Mouse (Mus musculus): ENCODE data around the gene Pgm2l1. TPM values are rescaled to one million over a fixed set of nuclear protein-coding genes. Genes with fewer than 3 reads are reported as not detected.

The Pgm2l1 gene
- 9.5 and 10.3 TPM in 2 replicates for polyA plus RNA-seq (2015; fragmentation: Nextera tagmentation; extraction: Ambion mirVana)

GRCm38 (mm10) chr7:100227158-100227875 is at the start of gene Pgm2l1:
TSS of gene Pgm2l1 (plus strand) at chr7:100227394.
- no peaks in the 10 kb centered on the region for H3K27me3 ChIP-seq
- H3K4me1 ChIP-seq, result peaks cover 12% of the 10 kb centered on the region
- peak within 1 kb of the TSS; percentile 85 for H3K27ac ChIP-seq
- no peaks in the 10 kb centered on the region for H3K36me3 ChIP-seq (ENCODE audit: poor library complexity, severe bottlenecking)
- peak within 1 kb of the TSS; percentile 94 for H3K9ac ChIP-seq
- ATAC-seq, result peak; percentile 99
- peak within 1 kb of the TSS; percentile 88 for H3K4me3 ChIP-seq
- WGBS, result under 1% methylated on average over 71 of the region's 72 CpGs
- no peaks in the 10 kb centered on the region for H3K9me3 ChIP-seq (replicated peaks)
- H3K4me2 ChIP-seq, result peak within 1 kb of the TSS; percentile 96

DNA sequence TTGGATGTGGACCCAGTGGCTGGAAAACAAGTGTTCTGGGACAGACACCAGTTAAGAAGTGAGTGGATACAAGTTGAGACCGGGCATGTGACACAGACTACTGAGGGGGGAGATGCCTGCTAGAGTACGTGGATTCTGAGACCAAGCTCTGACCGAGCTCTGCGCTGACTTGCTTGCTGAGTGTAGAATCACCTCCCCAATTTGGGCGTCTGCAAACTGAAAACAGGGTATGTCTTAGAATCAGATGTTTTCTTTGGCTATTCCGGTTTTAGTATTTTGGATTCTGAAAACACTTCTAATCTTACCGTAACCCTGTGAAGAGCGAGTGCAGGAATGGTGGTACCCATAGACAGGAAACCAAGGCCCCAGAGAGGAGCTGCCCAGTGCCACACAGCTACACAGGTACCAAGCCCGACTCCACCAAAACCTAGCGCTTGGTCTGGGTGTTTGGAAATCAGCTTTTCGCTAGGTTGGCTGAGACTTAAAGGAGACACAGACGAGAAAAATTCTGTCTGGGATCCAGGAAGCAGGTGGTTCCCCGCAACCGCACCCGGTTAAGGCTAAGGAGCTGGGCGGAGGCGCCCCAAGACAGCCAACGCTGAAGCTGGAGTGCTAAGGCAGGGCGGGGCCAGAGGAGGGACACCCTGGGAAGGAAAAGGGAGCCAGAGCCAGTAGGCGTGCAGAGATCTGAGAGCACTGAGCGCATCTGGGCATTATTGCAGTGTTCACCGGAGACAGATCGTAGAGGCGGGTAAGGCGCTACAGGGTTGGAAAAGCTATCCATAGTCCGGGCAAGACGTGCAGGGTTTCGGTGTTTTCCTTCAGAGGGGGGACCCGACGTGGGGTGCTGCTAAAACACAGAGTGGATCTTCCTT is 48.9 kb upstream of the Pgm2l1 start:
- Histone ChIP-seq H3K9ac (peak overlapping the region; percentile 47), H3K27ac (no peak overlapping the region)

GRCm38 (mm10) chr7:100178891-100179233 is 48.3 kb upstream of the Pgm2l1 start:
- peaks cover 52% of the 10 kb centered on the region for H3K27me3 ChIP-seq
- H3K9ac ChIP-seq, result peak overlapping the region; percentile 47; the same call in 1 of the 2 replicates
- H3K9me3 ChIP-seq (replicated peaks), result no peaks in the 10 kb centered on the region
- H3K4me3 ChIP-seq, result peak overlapping the region; percentile 35
- H3K4me1 ChIP-seq, result peaks cover 12% of the 10 kb centered on the region
- H3K4me2 ChIP-seq, result peak overlapping the region; percentile 63
- ATAC-seq, result no peak
- no peak overlapping the region for H3K27ac ChIP-seq
- WGBS, result 2% methylated on average over 15 of the region's 15 CpGs
- no peaks in the 10 kb centered on the region for H3K36me3 ChIP-seq (ENCODE audit: poor library complexity, severe bottlenecking)

More for the DNA sequence above, 48.9 kb upstream of the Pgm2l1 start:
- H3K27me3 ChIP-seq, result peaks cover 52% of the 10 kb centered on the region
- ATAC-seq, result 0 out of 2 replicates have a peak, but pooled peaks have one; percentile 33
- H3K36me3 ChIP-seq (ENCODE audit: poor library complexity, severe bottlenecking), result no peaks in the 10 kb centered on the region
- H3K4me3 ChIP-seq, result peak overlapping the region; percentile 35
- H3K9me3 ChIP-seq (replicated peaks), result no peaks in the 10 kb centered on the region; the same call in 1 of the 2 replicates
- peak overlapping the region; percentile 63 for H3K4me2 ChIP-seq
- H3K4me1 ChIP-seq, result peaks cover 12% of the 10 kb centered on the region
- WGBS, result 9% methylated on average over 30 of the region's 30 CpGs

DNA sequence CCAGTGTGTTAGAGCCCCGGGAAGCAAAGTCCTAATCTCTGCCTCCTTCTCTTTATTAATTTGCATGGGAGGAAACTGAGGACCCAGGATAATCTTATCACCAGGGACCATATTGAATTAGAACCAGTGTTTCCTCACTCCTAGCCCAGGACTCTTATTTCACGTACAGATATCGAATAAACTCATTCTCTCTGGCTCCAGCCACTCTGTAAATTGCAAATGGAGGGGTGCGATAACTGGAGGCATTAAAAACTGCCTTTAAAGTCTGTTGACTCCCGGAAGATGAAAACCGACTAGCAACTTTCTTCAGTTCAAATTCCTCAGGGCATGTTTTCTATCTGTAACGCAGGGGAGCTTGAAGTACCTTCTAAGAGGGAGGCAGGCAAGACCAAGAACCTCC is 47.8 kb upstream of the Pgm2l1 start:
- WGBS, result 67% methylated on average over 7 of the region's 7 CpGs
- no peaks in the 10 kb centered on the region for H3K9me3 ChIP-seq (replicated peaks)
- ATAC-seq, result no peak
- H3K27me3 ChIP-seq, result peaks cover 52% of the 10 kb centered on the region
- H3K36me3 ChIP-seq (ENCODE audit: poor library complexity, severe bottlenecking), result no peaks in the 10 kb centered on the region
- H3K27ac ChIP-seq, result no peak overlapping the region
- H3K4me1 ChIP-seq, result peaks cover 12% of the 10 kb centered on the region
- H3K9ac ChIP-seq, result no peak overlapping the region
- peak overlapping the region; percentile 35; the same call in 1 of the 2 replicates for H3K4me3 ChIP-seq
- H3K4me2 ChIP-seq, result peak overlapping the region; percentile 63

DNA sequence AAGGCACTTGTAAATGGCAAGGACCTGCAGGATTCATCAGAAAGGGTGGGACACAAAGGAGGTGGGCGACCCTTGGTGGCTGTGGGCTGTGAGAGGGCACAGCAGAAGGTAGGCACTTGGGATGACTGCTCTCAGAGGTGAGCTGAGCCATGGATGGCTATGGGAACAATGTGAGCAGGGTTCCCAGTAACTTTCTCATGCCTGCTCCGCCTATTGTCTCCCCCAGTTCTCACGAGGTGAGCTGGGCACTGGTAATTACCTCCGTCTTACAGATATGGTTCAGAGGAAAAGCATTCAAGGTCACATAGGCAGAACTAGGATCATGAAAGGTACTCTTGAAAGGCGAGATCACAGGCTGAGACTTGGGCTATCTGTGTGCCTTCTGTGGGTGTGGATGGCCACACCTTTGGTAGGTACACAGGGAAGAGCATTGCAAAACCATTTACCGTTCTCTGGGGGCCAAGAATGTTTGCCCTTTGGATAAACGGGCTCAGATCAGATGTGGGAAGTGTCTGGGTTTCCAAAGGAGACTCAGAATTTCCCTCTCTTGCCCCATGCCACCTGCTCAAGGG is 47.3 kb upstream of the Pgm2l1 start:
- H3K36me3 ChIP-seq (ENCODE audit: poor library complexity, severe bottlenecking), result no peaks in the 10 kb centered on the region
- WGBS, result 69% methylated on average over 7 of the region's 7 CpGs
- no peaks in the 10 kb centered on the region for H3K9me3 ChIP-seq (replicated peaks)
- no peak for ATAC-seq
- no peak overlapping the region for H3K4me3 ChIP-seq
- H3K4me2 ChIP-seq, result no peak overlapping the region
- no peak overlapping the region for H3K27ac ChIP-seq
- H3K4me1 ChIP-seq, result peaks cover 12% of the 10 kb centered on the region
- no peak overlapping the region for H3K9ac ChIP-seq
- H3K27me3 ChIP-seq, result peaks cover 52% of the 10 kb centered on the region

DNA sequence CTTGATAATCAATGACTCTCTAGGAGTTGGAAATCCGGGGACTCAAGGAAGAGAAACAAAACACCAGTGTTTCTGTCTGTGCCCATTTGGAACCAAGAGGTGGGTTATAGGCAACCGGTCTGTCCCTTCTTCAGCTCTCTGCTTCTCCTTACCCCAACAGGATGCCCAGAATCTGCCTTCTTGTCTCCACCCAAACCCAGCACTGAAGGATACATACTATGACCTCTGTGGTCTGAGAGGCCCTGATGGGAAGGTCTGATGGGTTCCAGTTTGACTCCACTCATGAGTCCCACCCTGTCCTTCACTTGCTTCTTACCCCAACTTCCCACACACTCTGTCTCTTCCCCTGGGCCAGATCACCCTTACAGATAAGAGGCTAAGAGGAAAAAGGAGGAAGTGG is 46.0 kb upstream of the Pgm2l1 start:
- Histone ChIP-seq H3K9me3 (replicated peaks) (no peaks in the 10 kb centered on the region), H3K27ac (no peak overlapping the region), H3K4me2 (no peak overlapping the region), H3K9ac (no peak overlapping the region), H3K4me3 (no peak overlapping the region), H3K27me3 (peaks cover 49% of the 10 kb centered on the region), H3K36me3 (ENCODE audit: poor library complexity, severe bottlenecking) (no peaks in the 10 kb centered on the region), H3K4me1 (peaks cover 12% of the 10 kb centered on the region)
- ATAC-seq, result no peak
- WGBS, result 72% methylated on average over 2 of the region's 2 CpGs

- Histone ChIP-seq H3K36me3 (ENCODE audit: poor library complexity, severe bottlenecking) (no peaks in the 10 kb centered on the region), H3K4me3 (no peak overlapping the region), H3K9ac (no peak overlapping the region), H3K4me2 (no peak overlapping the region), H3K9me3 (replicated peaks) (no peaks in the 10 kb centered on the region), H3K27me3 (peaks cover 49% of the 10 kb centered on the region), H3K27ac (no peak overlapping the region), H3K4me1 (peaks cover 12% of the 10 kb centered on the region)
- no peak for ATAC-seq
- WGBS, result 80% methylated on average over 3 of the region's 3 CpGs
Observed at GRCm38 (mm10) chr7:100181614-100182013, 45.6 kb upstream of the Pgm2l1 start.

DNA sequence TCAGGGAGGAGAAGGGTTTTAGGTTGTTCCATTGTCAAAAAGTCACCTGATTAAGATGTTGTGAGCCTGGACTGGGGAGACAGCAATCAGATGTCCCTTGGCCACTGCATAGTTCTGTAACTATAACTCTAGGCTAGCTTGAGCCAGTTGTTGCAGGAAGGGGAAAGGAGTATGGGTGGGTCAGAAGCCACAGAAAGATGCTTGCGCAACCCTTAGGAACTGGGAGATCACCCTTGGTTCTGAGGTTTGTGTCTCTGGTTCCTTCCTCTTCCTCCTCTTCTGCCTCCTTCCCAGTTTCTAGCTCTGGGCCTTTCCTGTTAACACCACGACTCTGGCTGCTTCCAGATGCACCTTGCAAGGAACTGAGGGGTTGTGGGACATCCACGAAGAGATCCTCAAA is 44.8 kb upstream of the Pgm2l1 start:
- ATAC-seq, result no peak
- peaks cover 12% of the 10 kb centered on the region for H3K4me1 ChIP-seq
- no peak overlapping the region for H3K27ac ChIP-seq
- H3K9ac ChIP-seq, result no peak overlapping the region
- H3K27me3 ChIP-seq, result peaks cover 42% of the 10 kb centered on the region
- no peaks in the 10 kb centered on the region for H3K36me3 ChIP-seq (ENCODE audit: poor library complexity, severe bottlenecking)
- 76% methylated on average over 3 of the region's 3 CpGs for WGBS
- no peaks in the 10 kb centered on the region for H3K9me3 ChIP-seq (replicated peaks)
- no peak overlapping the region for H3K4me3 ChIP-seq
- H3K4me2 ChIP-seq, result no peak overlapping the region

DNA sequence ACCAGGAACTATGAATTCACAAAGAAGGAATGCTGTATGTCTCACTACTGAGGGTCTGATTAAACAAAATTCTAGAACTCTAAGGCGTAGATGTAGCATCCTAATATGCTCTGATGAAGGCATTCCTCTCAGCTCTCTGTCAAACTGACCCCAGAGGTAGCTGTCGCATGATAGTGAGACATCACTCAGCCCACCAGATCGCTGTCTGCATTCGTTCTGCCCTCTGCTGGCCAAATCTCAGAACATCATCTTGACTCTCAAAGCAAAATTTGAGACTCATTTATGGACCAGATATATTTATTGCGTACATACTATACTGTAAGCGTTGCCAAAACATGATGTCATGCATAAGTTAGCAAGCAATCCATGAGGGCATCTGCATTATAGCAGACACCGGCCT is 39.6 kb upstream of the Pgm2l1 start:
- ATAC-seq, result no peak
- no peak overlapping the region for H3K9ac ChIP-seq
- H3K27ac ChIP-seq, result no peak overlapping the region
- peaks cover 10% of the 10 kb centered on the region for H3K27me3 ChIP-seq
- H3K36me3 ChIP-seq (ENCODE audit: poor library complexity, severe bottlenecking), result no peaks in the 10 kb centered on the region
- WGBS, result 27% methylated on average over 7 of the region's 7 CpGs
- no peak overlapping the region for H3K4me2 ChIP-seq
- H3K9me3 ChIP-seq (replicated peaks), result no peaks in the 10 kb centered on the region
- H3K4me3 ChIP-seq, result no peak overlapping the region
- no peaks in the 10 kb centered on the region for H3K4me1 ChIP-seq

- Histone ChIP-seq H3K9ac (no peak overlapping the region), H3K4me3 (no peak overlapping the region), H3K27me3 (peaks cover 10% of the 10 kb centered on the region), H3K4me2 (no peak overlapping the region), H3K36me3 (ENCODE audit: poor library complexity, severe bottlenecking) (no peaks in the 10 kb centered on the region), H3K27ac (no peak overlapping the region), H3K9me3 (replicated peaks) (no peaks in the 10 kb centered on the region), H3K4me1 (no peaks in the 10 kb centered on the region)
- 31% methylated on average over 4 of the region's 4 CpGs for WGBS
- ATAC-seq, result no peak
Observed at GRCm38 (mm10) chr7:100190167-100190566, 37.0 kb upstream of the Pgm2l1 start.

DNA sequence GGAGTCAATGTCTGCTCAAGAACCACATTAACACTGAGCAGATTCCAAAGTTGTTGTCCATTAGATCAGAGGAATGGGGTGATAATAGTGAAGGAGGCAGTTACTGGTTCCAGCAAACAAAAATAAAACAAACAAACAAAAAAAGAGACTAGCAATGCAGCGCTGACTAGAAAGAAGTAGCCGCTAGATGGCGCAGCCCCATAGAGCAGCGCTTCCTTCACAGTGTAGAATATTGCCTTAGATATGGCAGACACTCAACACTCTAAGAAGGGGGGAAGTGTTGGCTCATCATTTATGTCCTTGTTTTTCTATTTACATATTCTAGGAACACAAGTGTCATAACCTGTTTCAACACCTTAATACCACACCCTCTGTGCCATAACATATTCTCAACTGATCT is 36.4 kb upstream of the Pgm2l1 start:
- no peak overlapping the region for H3K9ac ChIP-seq
- H3K4me3 ChIP-seq, result no peak overlapping the region
- H3K27me3 ChIP-seq, result peaks cover 10% of the 10 kb centered on the region
- no peaks in the 10 kb centered on the region for H3K36me3 ChIP-seq (ENCODE audit: poor library complexity, severe bottlenecking)
- no peak overlapping the region for H3K27ac ChIP-seq
- H3K4me1 ChIP-seq, result no peaks in the 10 kb centered on the region
- peak; percentile 62 for ATAC-seq
- WGBS, result 6% methylated on average over 4 of the region's 4 CpGs
- no peaks in the 10 kb centered on the region for H3K9me3 ChIP-seq (replicated peaks)
- H3K4me2 ChIP-seq, result no peak overlapping the region

- no peaks in the 10 kb centered on the region for H3K9me3 ChIP-seq (replicated peaks)
- no peak for ATAC-seq
- no peaks in the 10 kb centered on the region for H3K36me3 ChIP-seq (ENCODE audit: poor library complexity, severe bottlenecking)
- 84% methylated on average over 3 of the region's 3 CpGs for WGBS
- no peak overlapping the region for H3K27ac ChIP-seq
- no peaks in the 10 kb centered on the region for H3K27me3 ChIP-seq
- H3K4me3 ChIP-seq, result no peak overlapping the region
- no peak overlapping the region for H3K4me2 ChIP-seq
- no peaks in the 10 kb centered on the region for H3K4me1 ChIP-seq
- no peak overlapping the region for H3K9ac ChIP-seq
Observed at GRCm38 (mm10) chr7:100201191-100201590, 26.0 kb upstream of the Pgm2l1 start.
